Mouse (Mus musculus) forebrain, embryonic 15.5 days (tissue): Measurements from ENCODE around the gene Rsf1. TPM values are rescaled to one million over a fixed set of nuclear protein-coding genes. Genes with fewer than 3 reads are reported as not detected.

Source experiments
- ATAC-seq: fragments of 200-750 bp; cut with Nextera tagmentation; replicated peaks from 2 replicates; pipeline ENCODE4 v1.8.0; 2017; ENCODE audit warnings: mild to moderate bottlenecking, moderate TSS enrichment, moderate library complexity
- H3K27ac ChIP-seq: fragments of 300-500 bp; sonication (generic); replicated peaks from 2 replicates; pipeline ENCODE4 v1.5.1; 2015; ENCODE audit warnings: mild to moderate bottlenecking, inconsistent platforms
- H3K27me3 ChIP-seq: fragments of 300-500 bp; sonication (generic); 2 replicates; pipeline ENCODE4 v1.6.1; 2015; ENCODE audit warnings: inconsistent platforms
- H3K36me3 ChIP-seq: fragments of 300-500 bp; sonication (generic); 2 replicates; pipeline ENCODE4 v1.6.1; 2015; ENCODE audit warnings: mild to moderate bottlenecking, inconsistent platforms
- H3K4me1 ChIP-seq: fragments of 300-500 bp; sonication (generic); 2 replicates; pipeline ENCODE4 v1.6.1; 2015; ENCODE audit warnings: inconsistent platforms
- H3K4me2 ChIP-seq: fragments of 300-500 bp; sonication (generic); replicated peaks from 2 replicates; pipeline ENCODE4 v1.6.1; 2015; ENCODE audit warnings: mild to moderate bottlenecking, inconsistent platforms
- H3K4me3 ChIP-seq: fragments of 300-500 bp; sonication (generic); 2 replicates; pipeline ENCODE4 v1.5.1; 2015; ENCODE audit warnings: mild to moderate bottlenecking, inconsistent platforms
- H3K9ac ChIP-seq: fragments of 300-500 bp; sonication (generic); replicated peaks from 2 replicates; pipeline ENCODE4 v1.6.1; 2015; ENCODE audit warnings: mild to moderate bottlenecking, inconsistent platforms
- H3K9me3 ChIP-seq: fragments of 300-500 bp; sonication (generic); 2 replicates; pipeline ENCODE4 v1.6.1; 2016; ENCODE audit warnings: inconsistent platforms
- WGBS: fragments of 180-500 bp; shearing (Covaris S2); methylation state at CpG from one replicate; pipeline ENCODE4 v1.1.7; 2015; ENCODE audit warnings: mixed read lengths; 5-methylcytosine and 5-hydroxymethylcytosine counted together
- polyA plus RNA-seq: library from polyadenylated mRNA; unstranded; fragments of >200 nt; fragmentation: Nextera tagmentation; extraction: Ambion mirVana; gene quantifications from 2 replicates; pipeline ENCODE4 v1.2.1, GENCODE M21; 2015

Rsf1 gene
- polyA plus RNA-seq, 1 experiment from 2014 or later, result 39.9 TPM

DNA sequence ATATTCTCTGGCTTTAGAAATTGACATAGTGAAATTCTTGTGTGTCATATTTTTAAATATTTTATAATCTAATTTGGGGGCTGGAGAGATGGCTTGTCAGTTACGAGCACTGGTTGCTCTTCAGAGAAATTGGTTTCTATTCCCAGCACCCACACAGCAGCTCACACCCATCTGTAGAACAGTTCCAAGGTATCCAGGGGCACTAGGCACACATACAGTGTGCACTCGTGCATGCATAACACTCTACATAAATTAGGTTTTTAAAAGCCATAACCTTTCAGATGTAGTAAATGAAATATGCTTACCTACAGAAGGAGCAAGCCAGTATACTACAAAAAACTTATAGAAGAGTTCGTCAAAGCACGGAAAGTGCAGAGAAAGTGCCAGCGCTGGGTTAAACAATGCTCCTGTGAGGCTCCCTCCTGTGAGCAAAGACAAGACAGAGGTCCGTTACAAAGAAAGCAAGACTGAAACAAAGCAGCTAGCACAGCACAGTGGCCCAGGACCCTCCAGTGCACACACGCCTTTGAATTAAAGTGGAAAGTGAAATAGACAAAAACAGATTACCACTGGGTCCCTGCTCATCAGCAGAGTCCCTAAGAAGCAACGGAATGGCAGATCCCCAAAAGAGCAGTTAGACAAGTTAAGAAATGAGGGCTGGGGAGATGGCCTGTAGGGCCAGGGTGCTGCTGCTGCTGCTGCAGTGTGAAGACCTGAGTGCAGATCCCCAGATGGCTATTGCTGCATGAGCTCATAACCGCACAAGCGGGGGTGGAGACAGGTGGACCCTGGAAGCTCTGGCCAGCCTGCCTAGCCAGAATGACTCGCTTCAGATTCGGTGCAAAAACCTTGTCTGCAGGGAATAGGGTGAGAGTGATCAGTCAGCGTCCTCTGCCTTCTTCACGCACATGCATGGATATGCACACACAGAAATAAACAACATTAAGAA lies 149.3 kb downstream of the Rsf1 start:
- Histone ChIP-seq H3K27me3 (no peaks in the 10 kb centered on the region), H3K9me3 (no peaks in the 10 kb centered on the region), H3K4me2 (no peak overlapping the region), H3K4me1 (peaks cover 8% of the 10 kb centered on the region), H3K36me3 (0 out of 2 replicates have a peak, but pooled peaks cover 8% of the 10 kb centered on the region), H3K9ac (no peak overlapping the region), H3K27ac (no peak overlapping the region), H3K4me3 (no peak overlapping the region)
- 0 out of 2 replicates have a peak, but pooled peaks have one; percentile 54 for ATAC-seq
- 23% methylated on average over 14 of the region's 14 CpGs for WGBS

DNA sequence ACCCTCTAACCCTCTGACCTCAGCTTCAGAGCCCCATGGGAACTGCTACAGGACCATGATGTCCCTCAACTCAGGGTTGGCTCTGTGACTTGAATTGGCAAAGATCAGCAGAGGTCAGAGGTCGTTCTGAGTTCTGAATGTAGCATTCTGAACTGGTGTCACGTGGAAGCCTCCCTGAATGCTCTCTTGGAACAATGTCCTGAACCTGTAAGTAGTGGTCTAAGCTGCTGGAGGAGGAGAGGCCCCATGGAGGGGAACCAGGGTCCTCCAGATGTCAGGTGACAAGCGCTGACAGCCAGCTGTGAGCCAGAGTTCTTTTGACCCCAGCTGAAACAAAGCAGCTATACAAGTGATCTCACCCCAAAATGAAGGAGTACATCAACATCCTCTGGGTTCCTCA lies 150.7 kb downstream of the Rsf1 start:
- Histone ChIP-seq H3K27ac (no peak overlapping the region), H3K36me3 (0 out of 2 replicates have a peak, but pooled peaks cover 8% of the 10 kb centered on the region), H3K9ac (no peak overlapping the region), H3K4me2 (no peak overlapping the region), H3K4me3 (no peak overlapping the region), H3K4me1 (peaks cover 8% of the 10 kb centered on the region), H3K9me3 (no peaks in the 10 kb centered on the region), H3K27me3 (no peaks in the 10 kb centered on the region)
- WGBS, result 43% methylated on average over 3 of the region's 3 CpGs
- ATAC-seq, result no peak

DNA sequence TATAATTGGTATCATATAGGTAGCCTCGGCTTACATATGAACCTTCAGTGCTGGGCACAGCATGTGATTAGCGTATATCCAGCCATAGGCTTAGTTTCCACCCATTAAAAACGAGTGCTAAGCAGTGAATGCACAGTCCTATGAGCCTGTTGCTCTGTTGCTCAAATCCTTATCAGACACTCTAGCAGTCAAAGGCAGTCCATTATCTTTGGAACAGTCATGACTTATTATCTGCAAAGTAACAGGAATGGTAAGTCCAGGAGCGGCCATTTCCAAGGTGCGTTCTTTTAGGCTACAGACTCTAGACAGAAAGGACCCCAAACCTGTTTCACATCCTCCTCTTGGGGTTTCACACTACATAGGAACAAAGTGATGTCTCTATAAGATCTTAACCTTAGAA lies 153.9 kb downstream of the Rsf1 start:
- ATAC-seq, result no peak
- Histone ChIP-seq H3K36me3 (no peaks in the 10 kb centered on the region), H3K9ac (no peak overlapping the region), H3K4me1 (peaks cover 20% of the 10 kb centered on the region), H3K27ac (no peak overlapping the region), H3K4me2 (no peak overlapping the region), H3K4me3 (no peak overlapping the region), H3K9me3 (no peaks in the 10 kb centered on the region), H3K27me3 (no peaks in the 10 kb centered on the region)
- 90% methylated on average over 5 of the region's 5 CpGs for WGBS

DNA sequence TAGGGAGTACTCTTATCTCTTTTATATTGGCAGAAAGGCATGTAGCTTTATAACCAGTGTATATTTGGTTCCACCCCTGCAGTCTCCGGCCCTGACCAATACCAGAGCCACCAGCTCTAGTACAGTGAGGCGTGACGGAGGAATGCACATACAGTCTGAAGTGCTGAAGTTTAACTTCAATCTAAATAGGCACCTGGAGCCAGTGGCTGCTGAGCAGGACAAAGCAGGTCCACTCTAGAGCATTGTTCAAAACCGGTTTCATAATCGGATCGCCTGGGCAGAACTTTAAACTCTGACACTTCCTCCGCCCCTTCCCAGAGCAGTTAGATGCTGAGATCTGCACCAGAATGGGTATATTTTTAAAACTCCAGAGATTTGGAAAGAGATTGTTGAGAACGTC lies 155.3 kb downstream of the Rsf1 start:
- Histone ChIP-seq H3K9me3 (no peaks in the 10 kb centered on the region), H3K27me3 (no peaks in the 10 kb centered on the region), H3K27ac (no peak overlapping the region), H3K4me1 (peaks cover 12% of the 10 kb centered on the region), H3K4me2 (no peak overlapping the region), H3K9ac (no peak overlapping the region), H3K36me3 (no peaks in the 10 kb centered on the region), H3K4me3 (no peak overlapping the region)
- WGBS, result 82% methylated on average over 8 of the region's 8 CpGs
- ATAC-seq, result no peak

DNA sequence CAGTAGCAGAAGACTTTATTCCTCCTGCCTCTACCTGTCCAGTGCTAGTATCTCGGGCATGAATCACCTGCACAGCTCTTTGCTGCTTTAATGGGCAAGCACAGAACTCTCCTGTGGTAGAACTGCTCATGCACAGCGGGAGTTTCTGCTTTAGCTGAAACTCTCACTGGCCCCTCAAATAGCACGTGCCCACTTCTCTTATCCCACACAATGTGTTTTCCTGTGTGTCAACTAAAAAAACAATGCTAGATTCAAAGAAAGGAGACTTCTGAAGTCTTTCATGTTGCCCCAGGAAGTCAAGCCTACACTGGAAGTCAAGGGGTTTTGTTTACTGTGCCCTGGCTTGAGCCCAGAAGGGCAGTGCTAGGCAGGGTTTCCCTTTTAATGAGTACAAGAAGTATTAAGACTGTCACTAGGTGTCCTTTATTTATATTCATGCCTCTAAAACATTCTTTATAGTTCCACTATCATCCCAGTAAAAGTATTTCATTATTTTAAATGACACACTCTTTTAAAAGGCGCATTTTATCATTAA lies 156.3 kb downstream of the Rsf1 start:
- Histone ChIP-seq H3K4me2 (no peak overlapping the region), H3K4me1 (peaks cover 12% of the 10 kb centered on the region), H3K27ac (no peak overlapping the region), H3K9ac (no peak overlapping the region), H3K36me3 (no peaks in the 10 kb centered on the region), H3K9me3 (no peaks in the 10 kb centered on the region), H3K4me3 (no peak overlapping the region), H3K27me3 (no peaks in the 10 kb centered on the region)
- ATAC-seq, result no peak
- 25% methylated on average over 4 of the region's 4 CpGs for WGBS

DNA sequence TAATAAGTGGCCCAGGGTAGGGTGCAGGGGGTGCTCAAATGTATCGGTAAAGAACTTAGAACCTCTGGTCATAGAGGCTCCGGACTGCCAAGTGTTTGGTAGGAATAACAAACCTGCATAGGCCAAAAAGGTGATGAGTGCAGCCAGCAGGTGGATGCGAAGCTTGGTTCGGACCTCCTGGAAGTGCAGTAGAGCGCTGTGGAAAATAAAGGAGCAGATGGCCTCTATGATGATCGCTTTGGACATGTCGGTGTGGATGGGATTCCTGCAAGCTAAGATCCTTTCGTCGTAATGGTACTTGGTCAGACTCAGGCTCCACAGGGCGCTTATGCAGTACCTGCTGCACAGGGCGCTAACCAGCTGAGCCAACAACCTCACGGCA lies 157.6 kb downstream of the Rsf1 start:
- Histone ChIP-seq H3K36me3 (no peaks in the 10 kb centered on the region), H3K4me1 (peaks cover 12% of the 10 kb centered on the region), H3K9ac (peak overlapping the region; percentile 69), H3K27ac (no peak overlapping the region), H3K4me2 (peak overlapping the region; percentile 88), H3K27me3 (no peaks in the 10 kb centered on the region), H3K4me3 (peak overlapping the region; percentile 72), H3K9me3 (no peaks in the 10 kb centered on the region)
- 9% methylated on average over 12 of the region's 12 CpGs for WGBS
- ATAC-seq, result no peak; the same call in 1 of the 2 replicates

DNA sequence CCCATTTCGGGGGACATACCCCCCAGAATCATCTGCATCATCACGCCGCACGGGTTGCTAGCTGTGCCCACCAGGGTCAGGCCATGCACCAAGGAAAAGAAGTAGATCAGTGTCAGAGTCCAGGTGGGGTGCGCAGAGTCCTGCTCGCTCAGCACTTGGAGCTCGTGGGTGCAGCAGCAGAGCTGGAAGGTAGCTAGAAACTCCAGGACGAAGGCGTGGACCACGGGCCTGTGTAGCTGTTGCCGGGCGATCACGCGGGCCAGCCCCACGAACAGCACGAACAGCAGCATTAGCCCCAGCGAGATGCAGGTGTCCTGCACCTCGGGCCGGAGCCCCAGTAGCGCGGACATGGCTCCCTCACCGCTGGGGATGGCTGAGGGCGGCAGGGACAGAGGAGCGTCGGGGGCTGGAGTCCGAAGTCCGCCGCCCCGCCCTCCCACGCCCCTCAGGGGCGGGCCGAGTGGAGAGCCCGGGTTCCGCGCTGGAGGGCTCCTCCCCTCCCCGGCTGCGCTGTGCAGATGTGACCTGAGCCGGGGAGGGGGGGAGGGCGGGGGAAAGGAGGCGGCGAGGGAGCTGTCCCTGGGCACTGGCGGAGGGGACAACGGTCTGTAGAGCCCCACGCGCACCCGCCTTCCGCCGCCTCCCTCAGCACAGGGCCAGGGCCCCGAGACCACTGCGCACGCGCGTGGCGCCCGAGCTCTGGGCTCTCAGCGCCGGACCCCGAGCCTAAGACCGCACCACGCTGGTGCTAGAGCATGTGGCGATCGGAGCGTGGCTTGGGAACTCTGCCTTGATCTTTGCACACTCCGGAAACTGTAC lies 158.2 kb downstream of the Rsf1 start, which contains the start of gene Aqp11:
Aqp11 (minus strand) TSS at position 652 of the 819 bp plus-strand sequence.
- Histone ChIP-seq H3K4me3 (peak within 1 kb of the TSS; percentile 72), H3K36me3 (no peaks in the 10 kb centered on the region), H3K9ac (peak within 1 kb of the TSS; percentile 69), H3K9me3 (no peaks in the 10 kb centered on the region), H3K27me3 (no peaks in the 10 kb centered on the region), H3K4me2 (peak within 1 kb of the TSS; percentile 88), H3K4me1 (peaks cover 12% of the 10 kb centered on the region), H3K27ac (no peak within 1 kb of the TSS)
- peak; percentile 95 for ATAC-seq
- under 1% methylated on average over 55 of the region's 64 CpGs for WGBS

DNA sequence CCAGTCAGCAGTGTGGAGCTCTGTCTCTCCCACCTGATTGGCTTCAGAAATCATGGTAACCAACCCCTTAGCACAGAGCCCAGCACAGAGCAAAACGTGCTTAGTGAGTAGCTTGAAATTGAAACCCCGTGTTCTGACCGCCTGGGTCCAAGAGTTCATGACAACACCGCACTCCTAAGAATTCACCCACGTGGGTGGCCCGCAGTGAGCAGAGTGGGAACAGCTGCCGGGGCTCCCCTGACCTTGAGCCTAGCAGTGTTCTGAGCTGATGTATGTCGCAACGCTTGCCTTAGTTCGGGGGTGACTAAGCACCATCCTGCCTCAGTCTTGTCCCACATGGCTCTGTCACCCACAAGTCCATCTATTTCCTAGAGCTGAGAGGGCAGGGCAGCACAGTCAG lies 161.3 kb downstream of the Rsf1 start:
- Histone ChIP-seq H3K9me3 (no peaks in the 10 kb centered on the region), H3K4me3 (no peak overlapping the region), H3K4me1 (peaks cover 15% of the 10 kb centered on the region), H3K9ac (no peak overlapping the region), H3K4me2 (no peak overlapping the region), H3K36me3 (no peaks in the 10 kb centered on the region), H3K27ac (no peak overlapping the region), H3K27me3 (no peaks in the 10 kb centered on the region)
- no peak for ATAC-seq
- 47% methylated on average over 10 of the region's 10 CpGs for WGBS

DNA sequence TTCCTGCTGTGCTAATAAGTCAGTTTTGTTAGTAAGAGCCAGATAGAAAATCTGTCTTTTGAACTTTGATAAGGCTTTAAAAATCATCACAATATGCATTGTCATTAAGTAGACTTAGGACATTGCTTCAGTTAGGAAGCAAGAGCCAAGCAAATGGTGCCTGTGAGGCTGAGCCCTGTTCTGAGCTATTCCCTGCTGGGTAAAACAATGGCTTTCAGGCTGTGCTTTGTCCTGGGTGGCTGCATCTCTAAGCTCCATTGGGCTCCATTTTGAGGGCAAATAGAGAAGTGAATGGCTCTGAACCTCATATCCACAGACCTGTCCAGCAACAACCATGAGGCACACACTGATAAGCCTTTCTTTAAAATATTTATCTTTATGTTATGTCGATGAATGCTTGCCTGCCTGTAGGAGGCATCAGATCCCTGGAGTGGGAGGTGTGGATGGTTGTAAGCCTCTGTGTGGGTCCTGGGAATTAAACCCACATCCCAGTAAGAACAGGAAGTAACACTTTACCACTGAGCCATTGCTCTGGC lies 162.1 kb downstream of the Rsf1 start:
- Histone ChIP-seq H3K4me2 (no peak overlapping the region), H3K4me3 (no peak overlapping the region), H3K27me3 (no peaks in the 10 kb centered on the region), H3K27ac (no peak overlapping the region), H3K4me1 (peaks cover 14% of the 10 kb centered on the region), H3K9ac (no peak overlapping the region), H3K9me3 (no peaks in the 10 kb centered on the region), H3K36me3 (no peaks in the 10 kb centered on the region)
- no peak for ATAC-seq
- 0% methylated on average over 1 of the region's 1 CpGs for WGBS
